Mouse (Mus musculus): ENCODE measurements around the gene Ccdc65.

- TF ChIP-seq CTCF (IDR thresholded peaks at IDR 0.05; ENCODE audit: control insufficient read depth, insufficient read depth, low read length), result peak; percentile 19; the same call in 1 of the 2 replicates
- peak; percentile 97 for TF ChIP-seq POLR2A (IDR thresholded peaks at IDR 0.05; ENCODE audit: borderline replicate concordance, control insufficient read depth, low read depth, low read length)
Observed at GRCm38 (mm10) chr15:98662567-98663545, 45.2 kb upstream of the Ccdc65 start, which contains the start of gene Ddx23.

Measured in bone marrow, adult 2 months (tissue).